Mouse (Mus musculus) cerebellum, adult 11 months (tissue): ENCODE measurements around the gene Ppp2r1a.

Experiments
- DNase-seq: peaks from one replicate; pipeline ENCODE4 v3.0.0; 2022

Gene Ppp2r1a

DNA sequence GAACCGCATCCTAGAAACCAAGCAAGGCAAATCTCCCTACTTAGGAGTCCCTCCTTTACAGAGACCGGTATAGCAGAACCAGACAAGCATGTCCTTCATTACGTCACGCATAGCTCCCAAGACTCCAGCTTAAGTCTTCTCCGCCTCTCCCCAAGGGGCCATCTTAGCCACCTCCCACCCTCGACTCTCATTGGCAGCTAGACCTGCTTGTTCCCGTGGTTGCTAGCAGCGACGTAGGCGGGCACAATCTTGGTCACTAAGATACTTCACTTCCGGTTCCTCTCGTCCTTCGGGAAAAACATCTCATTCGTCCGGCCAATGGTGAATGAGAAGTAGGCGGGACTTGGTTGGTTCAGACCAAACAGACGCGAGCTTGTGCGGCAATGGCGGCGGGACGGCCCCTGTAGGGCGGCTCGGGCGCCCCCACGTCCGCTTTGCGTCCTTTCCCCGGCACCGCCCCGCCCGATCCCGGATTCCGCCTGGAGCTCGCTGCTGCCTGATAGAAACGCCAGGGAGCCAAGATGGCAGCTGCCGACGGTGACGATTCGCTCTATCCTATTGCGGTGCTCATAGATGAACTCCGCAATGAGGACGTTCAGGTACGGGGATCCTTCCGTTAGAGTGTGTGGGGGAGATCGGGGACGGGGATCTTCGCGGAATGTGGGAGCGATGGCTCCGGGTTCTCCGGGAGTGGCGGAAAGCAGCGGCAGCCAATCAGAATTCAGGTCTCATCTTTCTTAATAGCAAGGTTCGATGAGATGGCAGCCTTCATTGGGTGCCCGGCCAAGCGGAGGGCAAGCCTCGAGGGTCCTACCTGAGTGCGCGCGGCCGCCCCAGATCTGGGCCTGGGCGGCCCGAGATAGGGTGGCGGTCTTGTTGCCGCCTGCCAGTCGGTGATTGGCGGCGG lies at the start of gene Ppp2r1a:
Gene Ppp2r1a, plus strand, starts transcription at position 327 of the 907 bp plus-strand sequence.
- peak; percentile 98 for DNase-seq

DNA sequence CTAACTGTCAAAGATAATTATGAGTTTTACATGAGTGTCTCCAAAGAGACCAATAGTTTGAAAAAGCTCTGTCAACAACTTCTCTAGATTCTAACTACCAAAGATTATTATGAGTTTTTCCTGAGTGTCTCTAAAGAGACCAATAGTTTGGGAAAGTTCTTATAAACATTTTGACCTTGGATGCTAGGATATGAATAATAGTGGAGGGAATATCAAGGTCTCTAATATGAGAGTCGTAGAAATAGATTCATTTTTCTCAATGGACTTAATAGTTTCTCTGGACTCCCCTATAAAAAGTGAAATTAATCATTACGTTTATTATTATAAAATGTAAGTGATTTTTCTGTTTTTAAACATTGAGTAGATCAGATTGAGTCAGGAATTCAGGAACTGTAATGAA lies 40.1 kb upstream of the Ppp2r1a start, which contains the start of gene Vmn1r231:
Gene Vmn1r231, minus strand, starts transcription at position 101 of the 400 bp plus-strand sequence.
- no peak for DNase-seq

- no peak for DNase-seq
These were observed 25.5 kb upstream of the Ppp2r1a start, which contains the start of gene Vmn1r232 for GRCm38 (mm10) chr17:20919614-20920013. TSS of gene Vmn1r232 (minus strand) at chr17:20919714.

- DNase-seq: no peak
These were observed 885 bp upstream of the Ppp2r1a start for GRCm38 (mm10) chr17:20944226-20944625.

DNA sequence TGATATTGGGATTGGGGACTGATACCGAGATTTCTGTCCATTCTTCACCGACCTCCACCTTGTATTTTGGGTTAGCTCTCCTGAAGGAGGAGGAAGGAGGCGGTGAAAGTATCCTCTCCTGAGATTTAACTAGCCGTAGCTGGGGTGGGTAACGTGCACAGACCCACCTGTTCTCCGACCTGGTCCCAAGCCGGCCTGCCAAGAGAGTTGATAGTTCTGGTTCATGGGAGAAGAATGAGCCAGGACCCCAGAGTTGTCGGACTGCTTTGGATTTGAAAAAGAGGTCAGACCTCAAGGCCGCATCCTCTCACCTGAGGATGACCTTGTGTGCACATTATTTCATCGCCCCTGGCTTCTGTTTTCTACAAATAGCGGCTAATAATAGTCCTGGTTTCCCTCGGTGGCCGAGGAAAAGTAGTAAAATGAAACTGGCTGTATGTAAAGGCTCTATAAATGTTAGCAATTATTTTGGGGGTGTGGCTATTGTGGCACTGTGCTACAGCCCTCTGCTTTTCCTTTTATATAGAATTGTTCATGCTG lies 985 bp downstream of the Ppp2r1a start:
- peak; percentile 33 for DNase-seq

DNA sequence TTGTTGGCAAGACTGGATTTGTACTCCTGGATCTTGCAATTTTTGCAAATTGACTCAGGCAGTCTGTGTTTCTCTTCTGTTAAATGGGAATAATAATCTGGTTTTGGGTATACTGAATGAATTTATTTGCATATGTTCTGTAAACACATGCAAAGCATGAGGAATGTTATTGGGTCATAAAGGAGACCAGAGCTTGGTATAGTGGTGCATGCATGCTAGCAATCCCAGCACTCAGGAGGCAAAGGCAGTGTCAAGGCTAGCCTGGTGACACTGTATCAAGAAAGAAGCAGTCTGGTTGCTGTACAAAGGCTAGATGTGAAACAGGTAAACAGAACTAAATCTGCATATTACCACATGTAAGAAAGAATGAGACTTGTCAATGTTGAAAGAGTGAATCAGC lies 1.5 kb downstream of the Ppp2r1a start:
- DNase-seq: no peak

DNA sequence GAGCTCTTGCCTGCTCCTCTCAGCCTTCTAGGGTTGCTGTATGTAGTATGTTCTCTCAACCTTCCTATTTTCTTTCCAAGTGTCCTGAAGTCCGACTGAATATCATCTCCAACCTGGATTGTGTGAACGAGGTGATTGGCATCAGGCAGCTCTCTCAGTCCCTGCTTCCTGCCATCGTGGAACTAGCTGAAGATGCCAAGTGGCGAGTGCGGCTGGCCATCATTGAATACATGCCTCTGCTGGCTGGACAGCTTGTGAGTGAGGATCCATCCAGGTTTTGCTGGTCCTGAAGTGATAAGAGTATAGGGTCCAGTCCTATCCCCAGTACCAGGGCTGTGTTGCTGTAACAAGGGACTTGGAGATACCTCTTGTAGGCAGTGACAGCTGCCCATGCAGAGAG lies 15.3 kb downstream of the Ppp2r1a start:
- no peak for DNase-seq

- DNase-seq: no peak
These were observed 20.3 kb downstream of the Ppp2r1a start for GRCm38 (mm10) chr17:20965421-20965820.

DNA sequence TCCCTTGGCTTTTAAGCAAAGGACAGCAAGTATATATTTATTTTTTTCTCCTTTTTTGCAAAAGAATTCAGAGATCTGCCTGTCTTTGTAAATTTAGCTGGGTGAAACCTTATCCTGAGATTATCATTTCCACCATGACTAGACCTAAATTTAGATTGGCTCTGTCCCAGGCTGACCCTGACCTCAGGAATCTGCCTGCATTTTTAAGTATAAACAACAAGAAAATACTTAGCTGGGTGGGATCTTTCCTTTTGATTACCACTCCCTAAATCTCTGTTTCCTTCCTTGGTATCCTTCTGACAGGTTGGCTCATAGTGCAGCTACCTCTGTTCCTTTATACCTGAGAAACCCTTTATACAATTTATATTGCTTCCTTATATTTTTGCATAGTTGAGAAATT lies 21.6 kb downstream of the Ppp2r1a start:
- no peak for DNase-seq

- no peak for DNase-seq
These were observed 48.6 kb downstream of the Ppp2r1a start for GRCm38 (mm10) chr17:20993716-20994115.

- DNase-seq: no peak
These were observed 51.3 kb downstream of the Ppp2r1a start, which contains the start of gene Vmn1r233 for GRCm38 (mm10) chr17:20996364-20996763. TSS of gene Vmn1r233 (minus strand) at chr17:20996464.

- peak; percentile 75 for DNase-seq
These were observed 63.5 kb downstream of the Ppp2r1a start, which contains the start of gene Zfp160 for GRCm38 (mm10) chr17:21008382-21009331. TSS of gene Zfp160 (plus strand) at chr17:21008903.

- DNase-seq: no peak
These were observed 64.6 kb downstream of the Ppp2r1a start for GRCm38 (mm10) chr17:21009726-21010125.
